Mouse (Mus musculus) heart, postnatal 4 days (tissue): ENCODE results near the gene Rps11. TPM values are rescaled to one million over a fixed set of nuclear protein-coding genes. Genes with fewer than 3 reads are reported as not detected.
"Not testable (repeated sequence)": the region's sequence is repeated elsewhere in the genome, so short reads cannot be mapped to it uniquely, and the experiment has no call there.

Source experiments
- DNase-seq: peaks from one replicate; pipeline ENCODE4 v3.0.0; 2021
- total RNA-seq, 2 experiments: library from RNA; stranded (reverse); gene quantifications; 2 replicates each; pipeline ENCODE4 v1.2.3; 2021

Rps11 gene
- total RNA-seq, 2 experiments from 2014 or later, result 846 to 864 TPM

DNA sequence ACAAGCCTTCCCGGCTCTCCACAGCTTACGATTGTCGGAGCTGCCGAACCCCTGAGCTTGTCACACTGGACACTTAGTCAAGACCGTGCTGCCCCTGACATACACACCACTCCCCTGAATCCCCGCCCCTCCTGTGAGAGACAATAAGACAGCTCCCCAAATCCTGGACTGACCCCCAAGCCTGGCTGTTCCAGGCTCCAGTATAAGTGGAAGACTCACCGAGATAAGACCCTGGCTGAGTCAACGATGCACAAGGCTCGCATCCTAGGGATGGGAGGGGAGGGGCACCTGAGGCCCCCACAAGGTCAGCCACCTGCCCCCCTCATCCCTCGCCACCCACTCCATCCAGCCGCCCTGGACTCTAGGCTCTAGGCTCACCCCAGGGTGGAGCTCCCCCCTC lies 7.6 kb upstream of the Rps11 start:
- DNase-seq, result no peak

DNA sequence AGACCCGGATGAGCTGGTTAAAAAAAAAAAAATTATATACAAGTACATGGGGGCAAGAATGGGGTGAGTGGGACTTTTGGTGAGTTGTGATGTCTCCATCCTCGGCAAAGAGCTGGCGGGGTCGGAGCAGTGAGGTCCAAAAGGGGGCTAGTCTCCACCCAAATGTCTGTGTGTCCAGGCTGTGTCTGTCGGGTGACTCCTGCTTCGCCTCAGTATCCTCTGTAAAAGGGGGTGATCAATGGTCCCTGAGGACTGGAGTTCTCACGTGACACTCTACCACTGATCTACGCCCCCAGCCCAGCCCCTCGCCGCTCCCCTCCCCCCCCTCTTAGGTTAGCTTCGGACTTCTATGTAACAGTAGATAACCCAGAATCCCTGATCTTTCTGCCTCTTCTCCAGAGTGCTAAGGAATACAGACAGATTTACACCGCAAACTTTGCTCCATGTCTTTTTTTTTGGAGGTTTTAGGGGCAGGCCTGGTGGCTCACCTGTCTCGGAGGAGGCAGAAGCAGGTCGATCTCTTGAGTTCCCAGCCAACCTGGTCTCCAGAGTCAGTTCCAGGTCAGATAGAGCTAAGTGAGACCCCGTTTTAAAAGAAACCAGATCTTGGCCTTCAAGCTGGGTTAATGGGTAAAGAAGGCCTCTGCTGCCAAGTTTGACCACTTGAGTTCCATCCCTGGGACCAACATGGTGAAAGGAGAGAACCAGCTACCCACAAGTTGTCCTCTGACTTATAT lies 5.7 kb upstream of the Rps11 start:
- DNase-seq, result no peak

DNA sequence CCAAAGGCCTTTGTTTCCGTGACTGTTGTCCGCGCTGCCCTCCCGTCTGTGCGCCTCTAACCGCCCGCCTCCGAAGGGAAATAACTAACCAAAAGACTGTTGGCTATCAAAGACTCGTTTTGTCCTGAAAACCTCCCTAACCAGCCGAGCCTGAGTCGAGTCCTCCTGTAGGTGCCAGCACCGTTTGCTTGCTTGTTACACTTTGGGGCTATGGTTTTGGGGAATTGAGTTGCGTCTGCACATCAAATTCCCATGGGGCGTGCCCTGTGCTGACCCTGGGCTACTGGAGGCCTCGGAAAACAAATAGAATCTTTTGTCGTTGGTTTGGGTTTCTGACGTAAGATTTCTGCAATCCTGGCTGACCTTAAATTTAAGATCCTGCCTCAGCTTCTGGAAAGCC lies 5.1 kb upstream of the Rps11 start:
- peak; percentile 61 for DNase-seq

DNA sequence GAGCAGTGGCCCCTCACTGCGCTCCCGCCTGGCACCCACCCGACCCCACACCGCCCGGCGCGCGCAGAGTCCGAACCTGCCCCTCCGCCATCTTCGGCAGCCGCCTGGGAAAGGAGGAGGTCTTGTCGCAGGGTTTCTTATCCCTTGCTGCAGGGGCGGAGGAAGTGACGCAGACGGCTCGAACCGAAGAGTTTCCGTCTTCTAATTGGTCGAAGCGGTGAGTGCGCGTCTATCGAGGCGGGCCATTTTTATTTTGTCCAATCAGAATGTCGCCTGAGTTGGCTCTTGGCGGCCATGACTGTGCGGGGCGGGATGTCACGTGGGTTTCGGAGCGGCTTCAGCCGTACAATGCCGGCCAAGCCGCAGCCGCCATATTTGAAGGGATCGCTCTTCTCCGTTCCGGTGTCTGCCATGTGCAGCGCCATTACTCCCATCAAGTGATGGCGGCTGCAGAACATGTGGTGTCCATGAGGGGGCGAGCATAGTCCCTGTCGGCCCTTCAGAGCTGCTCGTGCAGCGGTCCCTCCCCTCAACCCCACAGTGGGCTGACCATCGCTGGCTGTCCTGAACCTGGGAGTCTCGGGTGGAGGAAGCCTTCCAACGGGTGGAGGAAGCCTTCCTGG lies 4.5 kb upstream of the Rps11 start, which contains the start of gene Rpl13a:
Rpl13a (minus strand) TSS at position 138 of the 623 bp plus-strand sequence.
- DNase-seq, result peak; percentile 98

DNA sequence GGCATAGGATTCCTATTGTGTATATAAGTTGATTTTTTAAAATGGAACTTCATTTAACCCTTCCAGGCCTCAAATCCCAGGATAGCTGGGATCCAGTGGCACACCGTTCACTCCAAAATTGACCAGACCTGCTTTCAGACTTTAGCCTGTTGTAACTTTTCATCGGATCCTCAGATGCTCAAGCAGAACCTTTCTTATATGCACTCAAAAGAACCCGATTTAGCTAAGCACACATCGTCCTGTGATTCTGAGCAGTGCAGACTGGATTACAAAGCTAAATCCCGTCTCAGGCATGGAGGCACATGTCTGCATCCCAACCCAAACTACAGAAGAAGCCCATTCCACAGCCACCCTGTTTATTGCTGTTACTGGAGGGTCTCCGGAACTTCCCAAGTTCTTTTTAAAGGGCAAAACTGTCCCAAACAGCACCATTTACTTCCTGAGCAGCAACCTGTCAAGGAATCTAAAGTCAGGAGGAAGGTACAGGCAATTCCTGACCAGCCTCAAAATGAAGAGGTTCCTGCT lies 3.5 kb upstream of the Rps11 start:
- DNase-seq, result no peak

DNA sequence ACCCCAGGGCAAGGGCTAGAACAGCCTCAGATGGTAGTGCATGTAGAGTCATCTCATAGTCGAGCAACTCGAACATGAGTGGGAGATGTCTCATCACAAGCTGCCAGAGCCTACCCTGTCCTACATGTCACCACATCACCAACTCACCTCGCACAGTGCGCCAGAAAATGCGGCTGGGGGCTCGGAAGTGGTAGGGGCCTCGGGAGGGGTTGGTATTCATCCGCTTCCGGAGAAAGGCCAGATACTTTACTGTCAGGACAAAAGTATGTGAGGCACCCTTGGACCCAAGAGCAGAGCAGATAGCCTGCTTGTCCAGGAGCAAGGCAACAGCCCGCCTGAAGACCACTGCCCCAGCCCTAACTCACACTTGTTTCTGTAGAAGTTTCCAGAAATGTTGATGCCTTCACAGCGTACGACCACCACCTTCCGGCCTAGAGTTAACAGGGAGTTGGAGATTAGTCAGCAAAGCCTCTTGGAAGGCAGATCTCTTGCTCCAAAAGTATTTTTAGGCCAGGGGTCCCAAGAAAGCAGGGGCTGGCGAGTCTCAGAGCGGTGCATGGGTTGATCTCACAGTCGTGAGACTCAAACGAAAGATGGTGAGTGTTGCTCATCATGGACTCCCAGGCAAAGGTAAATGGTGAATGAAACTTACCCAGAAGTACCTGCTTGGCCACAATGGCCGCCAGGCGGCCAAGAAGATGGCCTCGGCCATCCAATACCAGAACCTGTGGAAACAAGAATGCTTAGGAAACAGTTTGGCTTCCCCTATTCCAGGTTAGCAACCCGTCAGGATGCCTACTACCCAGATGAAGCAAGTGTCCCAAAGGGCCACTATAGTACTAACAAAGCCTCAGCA lies 2.8 kb upstream of the Rps11 start:
- no peak for DNase-seq

DNA sequence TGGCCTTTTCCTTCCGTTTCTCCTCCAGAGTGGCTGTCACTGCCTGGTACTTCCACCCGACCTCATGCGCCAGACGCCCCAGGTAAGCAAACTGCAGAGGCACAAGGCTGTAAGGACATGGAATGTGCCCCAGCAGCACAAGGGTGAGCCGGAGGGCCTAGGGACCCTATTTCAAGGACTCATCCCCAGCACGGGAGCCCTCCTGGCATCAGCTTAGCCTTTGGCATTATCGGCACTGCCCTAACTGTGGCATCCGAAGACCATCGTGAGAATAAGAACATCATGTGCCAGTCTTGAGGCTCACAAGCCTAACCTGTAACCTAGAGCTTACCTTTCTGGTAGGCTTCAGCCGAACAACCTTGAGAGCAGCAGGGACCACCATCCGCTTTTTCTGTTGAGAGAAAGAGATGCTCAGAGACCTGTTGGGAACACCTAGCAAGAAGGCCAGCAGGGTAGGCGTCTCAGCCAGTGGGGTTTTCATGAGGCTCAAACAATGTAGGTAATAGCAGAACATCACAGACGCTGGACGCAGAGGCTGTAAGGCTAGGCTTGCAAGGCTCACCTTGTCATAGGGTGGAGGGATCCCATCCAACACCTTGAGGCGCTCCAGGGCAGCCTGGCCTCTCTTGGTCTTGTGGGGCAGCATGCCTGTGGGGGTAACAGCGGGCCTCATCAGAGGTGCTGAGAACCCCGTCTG lies 2.1 kb upstream of the Rps11 start:
- DNase-seq, result no peak

DNA sequence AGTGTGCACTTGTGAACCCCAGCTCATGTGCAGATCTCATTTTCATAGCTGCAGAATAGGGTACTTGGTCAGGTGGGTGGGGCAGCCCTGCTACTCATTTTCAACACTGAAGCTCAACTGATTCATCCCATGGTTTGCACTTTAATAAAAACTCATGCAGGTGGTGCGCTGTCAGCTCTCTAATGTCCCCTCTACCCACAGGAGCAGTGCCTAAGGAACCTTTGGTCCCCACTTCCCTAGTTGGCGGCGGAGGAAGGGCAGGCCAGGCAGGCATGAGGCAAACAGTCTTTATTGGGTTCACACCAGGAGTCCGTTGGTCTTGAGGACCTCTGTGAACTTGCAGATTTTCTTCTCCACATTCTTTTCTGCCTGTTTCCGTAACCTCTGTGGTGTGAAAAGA lies 1.4 kb upstream of the Rps11 start:
- not testable (repeated sequence) for DNase-seq

DNA sequence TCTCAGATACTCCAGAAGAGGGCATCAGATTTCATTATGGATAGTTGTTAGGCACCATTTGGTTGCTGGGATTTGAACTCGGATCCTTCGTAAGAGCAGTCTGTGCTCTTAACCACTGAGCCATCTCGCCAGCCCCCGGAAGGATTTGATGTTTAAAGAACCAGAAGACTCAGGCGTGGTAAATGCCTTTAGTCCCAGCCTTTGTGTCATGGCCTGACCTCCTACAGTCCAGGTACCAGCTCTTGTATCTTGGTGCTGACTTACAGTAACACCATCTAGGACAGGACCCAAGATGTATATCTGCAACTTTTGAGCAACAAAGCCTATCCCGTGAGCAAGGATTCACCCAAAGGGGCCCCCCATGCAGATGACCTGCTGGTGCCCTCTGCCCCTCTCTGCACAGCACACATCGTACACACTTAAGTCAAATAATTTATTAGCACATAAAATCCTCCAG lies 933 bp upstream of the Rps11 start:
- DNase-seq, result no peak

DNA sequence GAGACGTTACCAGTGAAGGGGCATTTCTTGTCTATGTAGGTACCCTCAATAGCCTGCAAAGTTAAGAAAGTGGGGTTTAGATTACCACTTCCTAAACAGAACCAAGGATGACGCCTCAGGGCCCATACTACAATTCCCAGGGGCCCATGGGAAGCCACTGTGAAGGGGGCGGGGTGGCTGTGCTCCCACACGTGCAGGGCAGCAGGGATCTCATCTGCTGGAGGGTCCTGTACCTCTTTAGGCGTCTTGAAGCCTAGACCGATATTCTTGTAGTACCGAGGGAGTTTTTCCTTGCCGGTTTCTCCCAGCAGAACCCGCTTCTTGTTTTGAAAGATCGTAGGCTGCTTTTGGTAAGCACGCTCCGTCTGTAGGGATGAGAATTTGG lies 1.1 kb downstream of the Rps11 start:
- peak; percentile 51 for DNase-seq

DNA sequence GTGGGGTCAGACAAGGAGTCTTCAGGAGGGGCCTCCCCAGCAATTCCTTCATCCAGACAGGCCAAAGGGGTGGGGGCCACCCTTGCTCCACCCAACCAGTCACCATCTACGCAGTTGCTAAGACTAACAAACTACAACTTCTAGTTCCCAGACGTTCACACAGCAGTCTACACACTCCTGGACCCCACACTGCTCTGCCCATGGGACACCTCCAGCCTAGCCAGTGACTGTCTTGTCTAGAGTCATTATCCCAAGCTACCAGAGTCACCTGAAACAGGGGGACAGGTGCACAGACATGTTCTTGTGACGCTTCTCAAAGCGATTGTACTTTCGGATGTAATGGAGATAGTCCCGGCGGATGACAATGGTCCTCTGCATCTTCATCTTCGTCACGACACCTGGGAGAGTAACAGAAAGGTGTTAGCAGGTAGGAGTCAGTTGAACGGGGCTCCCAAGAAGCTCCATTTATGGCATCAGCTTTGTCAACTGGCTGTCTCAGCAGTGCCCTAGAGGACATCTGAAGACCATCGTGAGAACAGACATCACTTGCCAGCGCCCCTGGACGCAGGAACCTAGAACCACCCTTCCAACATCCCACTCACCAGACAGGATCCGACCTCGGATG lies 1.6 kb downstream of the Rps11 start:
- no peak for DNase-seq

DNA sequence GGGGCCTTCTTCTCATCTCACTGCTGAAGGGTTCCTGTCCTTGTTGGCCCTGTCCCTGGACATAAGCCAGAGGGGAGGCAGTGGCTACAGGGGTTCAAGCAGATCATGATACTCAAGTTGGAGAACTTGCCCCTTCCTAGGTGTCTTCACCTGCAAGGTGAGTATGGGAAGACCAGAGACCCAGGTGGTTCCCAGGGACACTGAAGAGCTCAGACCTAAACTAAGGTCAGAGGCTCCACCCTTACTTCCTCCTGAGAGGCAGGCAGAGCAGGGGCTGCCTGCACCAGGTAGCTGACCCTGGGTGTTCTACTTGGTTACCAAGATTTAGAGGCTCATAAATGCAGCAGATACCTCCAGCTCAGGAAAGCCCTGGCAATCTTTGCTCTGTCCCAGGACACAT lies 2.3 kb downstream of the Rps11 start:
- no peak for DNase-seq

DNA sequence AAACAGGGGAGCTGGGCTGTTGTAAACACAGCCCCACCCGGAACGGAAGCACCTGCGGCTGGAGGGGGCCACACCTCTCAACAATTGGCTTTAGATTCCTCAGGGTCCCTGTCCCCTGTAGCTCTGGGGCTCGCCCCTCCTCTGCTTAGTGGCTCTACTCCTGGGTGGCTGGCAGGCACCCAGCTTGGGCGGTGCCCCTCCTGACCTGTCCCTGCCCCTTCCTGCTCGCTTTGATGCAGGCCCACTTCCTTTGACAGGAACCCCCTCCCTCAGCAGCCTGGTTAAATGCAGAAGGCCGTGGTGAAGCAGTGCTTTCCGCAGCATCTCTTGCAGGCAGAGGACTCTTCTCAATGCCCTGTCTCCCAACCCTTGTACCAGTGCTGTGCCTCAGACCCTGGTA lies 2.8 kb downstream of the Rps11 start:
- peak; percentile 65 for DNase-seq

DNA sequence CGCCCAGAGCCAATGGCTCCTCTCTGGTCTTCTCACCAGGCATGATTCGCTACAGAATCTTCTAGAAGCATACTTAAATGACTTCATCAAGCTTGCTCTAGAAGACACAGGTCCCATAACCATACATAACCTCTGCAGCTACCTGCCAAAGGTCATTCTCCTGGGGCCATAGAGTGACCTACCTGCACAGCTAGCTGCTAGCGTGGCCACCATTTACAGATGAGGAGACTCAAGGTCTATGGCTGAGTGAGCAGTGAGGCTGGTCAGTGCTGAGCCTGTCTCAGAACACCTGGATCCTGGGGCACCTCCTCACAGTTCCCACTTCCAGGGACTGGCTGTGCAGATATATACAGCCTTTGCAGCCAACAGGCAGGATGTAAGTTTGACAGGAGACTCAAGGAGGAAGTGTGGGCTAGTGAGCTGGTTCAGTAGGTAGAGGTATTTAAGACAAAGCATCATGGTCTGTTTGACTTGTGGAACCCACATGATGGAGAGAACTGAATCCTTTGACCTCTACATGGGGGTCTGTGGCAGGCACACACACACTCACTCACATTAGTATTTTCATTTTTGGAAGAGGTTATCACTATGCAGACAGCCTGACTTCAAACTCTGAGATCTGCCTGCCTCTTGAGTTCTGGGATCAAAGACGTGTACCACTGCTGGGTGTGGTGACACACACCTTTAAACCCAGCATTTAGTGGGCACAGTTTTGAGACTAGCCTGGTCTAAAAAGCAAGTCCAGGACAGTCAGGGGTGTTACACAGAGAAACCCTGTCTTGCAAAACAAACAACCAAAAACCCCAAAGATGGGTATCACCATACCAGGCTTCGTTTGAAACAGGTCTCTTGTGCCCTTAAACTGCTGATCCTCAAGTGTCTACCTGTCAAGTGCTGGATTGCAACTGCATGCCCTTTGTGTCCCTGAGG lies 4.2 kb downstream of the Rps11 start:
- no peak for DNase-seq

DNA sequence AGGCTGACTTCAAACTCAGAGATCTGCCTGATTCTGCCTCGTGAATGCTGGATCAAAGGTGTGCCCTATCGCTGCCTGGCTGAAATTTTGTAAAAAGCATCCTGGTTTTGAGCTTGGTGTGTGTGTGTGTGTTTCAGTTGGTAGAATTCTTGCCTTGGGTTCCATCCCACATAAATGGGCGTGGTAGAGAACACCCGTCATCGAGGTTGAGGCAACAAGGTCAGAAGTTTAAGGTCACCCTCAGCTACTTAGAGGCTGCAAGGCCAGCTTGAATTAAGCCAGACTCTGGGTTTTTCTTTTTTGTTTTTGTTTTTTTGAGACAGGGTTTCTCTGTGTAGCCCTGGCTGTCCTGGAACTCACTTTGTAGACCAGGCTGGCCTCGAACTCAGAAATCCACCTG lies 5.9 kb downstream of the Rps11 start:
- no peak for DNase-seq

DNA sequence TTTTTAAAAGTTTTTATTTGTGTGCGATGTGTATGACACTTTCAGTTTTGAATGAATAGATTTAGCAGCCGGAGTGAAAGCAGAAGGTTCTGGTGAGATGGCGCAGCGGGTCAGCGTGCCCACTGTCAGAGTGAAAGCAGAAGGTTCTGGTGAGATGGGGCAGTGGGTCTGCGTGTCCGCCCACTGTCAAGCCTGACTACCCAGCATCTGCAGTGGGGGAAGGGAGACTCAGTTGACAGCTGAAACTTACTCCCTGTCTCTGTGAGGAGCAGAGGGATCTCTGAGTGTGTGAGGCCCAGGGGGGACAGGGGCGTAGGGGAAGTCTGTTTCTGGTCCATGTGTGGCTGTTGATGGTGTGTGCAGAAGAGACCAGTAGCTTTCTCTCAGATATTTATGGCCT lies 6.7 kb downstream of the Rps11 start:
- DNase-seq, result no peak

DNA sequence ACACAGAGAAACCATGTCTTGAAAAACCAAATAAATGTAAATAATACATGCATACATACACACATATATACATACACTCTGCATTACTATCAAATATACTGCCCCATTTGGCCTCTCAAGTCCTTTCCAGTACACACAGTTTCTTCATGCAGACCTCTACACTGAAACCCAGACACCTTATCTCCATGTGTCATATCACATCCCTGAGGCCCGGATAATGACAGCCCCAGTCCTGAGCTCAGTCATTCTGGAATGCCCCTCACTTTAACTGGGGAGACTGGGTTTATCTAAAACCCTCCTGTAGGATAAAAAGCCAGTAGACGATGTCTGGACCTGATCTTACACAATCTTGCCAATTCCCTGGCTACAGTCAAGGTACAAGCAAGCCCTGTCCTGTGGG lies 10.8 kb downstream of the Rps11 start:
- DNase-seq, result no peak

DNA sequence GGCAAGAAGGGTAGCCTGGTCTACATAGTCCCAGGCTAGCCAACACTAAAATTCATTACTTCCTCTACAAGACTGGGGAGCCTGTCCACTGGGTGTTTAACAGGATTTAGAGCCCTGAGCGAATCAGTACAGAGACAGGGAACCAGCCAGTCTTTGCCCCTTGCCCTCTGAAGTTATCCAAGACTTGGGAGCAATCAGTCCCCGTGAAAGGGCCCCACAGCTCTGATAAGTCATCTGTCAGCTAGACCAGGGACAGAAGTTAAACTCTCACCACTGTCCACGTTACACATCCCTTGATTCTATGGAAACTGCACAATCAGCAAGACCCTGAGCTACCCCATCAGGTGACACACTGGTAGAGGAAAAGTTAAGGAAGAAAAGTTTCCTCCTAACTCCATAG lies 11.7 kb downstream of the Rps11 start:
- no peak for DNase-seq

DNA sequence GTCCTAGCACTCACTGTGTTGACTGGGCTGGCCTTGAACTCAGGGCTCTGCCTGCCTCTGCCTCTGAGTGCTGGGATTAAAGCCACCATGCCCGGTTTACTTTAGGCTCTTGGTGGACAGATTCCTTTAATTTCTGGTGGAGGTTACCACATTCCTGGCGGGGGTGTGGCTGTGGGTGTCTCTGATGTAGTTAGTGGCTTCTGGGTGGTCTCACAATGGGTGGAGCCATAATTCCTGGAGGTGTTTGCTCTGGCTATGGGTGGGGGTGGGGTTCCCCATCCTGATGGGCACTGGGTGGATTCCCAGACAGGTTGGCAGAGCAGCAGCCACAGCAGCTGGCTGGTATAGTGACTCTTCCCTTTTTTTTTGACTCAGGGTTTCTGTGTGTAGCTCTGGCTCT lies 12.3 kb downstream of the Rps11 start:
- no peak for DNase-seq

DNA sequence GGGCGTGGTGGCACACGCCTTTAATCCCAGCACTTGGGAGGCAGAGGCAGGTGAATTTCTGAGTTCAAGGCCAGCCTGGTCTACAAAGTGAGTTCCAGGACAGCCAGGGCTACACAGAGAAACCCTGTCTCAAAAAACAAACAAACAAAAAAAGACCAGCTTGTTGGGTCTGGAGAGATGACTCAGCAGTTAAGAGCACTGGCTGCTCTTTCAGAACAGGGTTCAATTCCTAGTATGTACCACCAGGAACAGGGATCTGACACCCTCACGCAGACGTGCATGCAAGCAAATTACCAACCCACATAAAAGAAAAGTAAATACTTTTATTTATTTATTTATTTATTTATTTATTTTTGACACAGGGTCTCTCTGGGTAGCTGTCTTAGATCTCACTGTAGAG lies 14.2 kb downstream of the Rps11 start:
- not testable (repeated sequence) for DNase-seq
